Mouse (Mus musculus): ENCODE measurements around the gene Hadhb.
"Not testable (repeated sequence)": the region's sequence is repeated elsewhere in the genome, so short reads cannot be mapped to it uniquely, and the experiment has no call there.

The Hadhb gene

GRCm38 (mm10) chr5:30172931-30173692 lies 18.1 kb downstream of the Hadhb start:
- DNase-seq (ENCODE audit: low spot score), result no peak

- DNase-seq (ENCODE audit: low spot score), result peak; percentile 16
These were observed 20.8 kb downstream of the Hadhb start for GRCm38 (mm10) chr5:30175811-30176210.

- no peak for DNase-seq (ENCODE audit: low spot score)
These were observed 32.8 kb downstream of the Hadhb start for GRCm38 (mm10) chr5:30187687-30188485.

GRCm38 (mm10) chr5:30192452-30192851 lies 37.4 kb downstream of the Hadhb start:
- peak; percentile 38 for DNase-seq (ENCODE audit: low spot score)

GRCm38 (mm10) chr5:30195340-30195739 lies 40.3 kb downstream of the Hadhb start:
- DNase-seq (ENCODE audit: low spot score), result no peak

GRCm38 (mm10) chr5:30198257-30198656 lies 43.2 kb downstream of the Hadhb start:
- no peak for DNase-seq (ENCODE audit: low spot score)

GRCm38 (mm10) chr5:30201521-30201920 lies 46.5 kb downstream of the Hadhb start:
- peak; percentile 54 for DNase-seq (ENCODE audit: low spot score)

- no peak for DNase-seq (ENCODE audit: low spot score)
These were observed 47.2 kb downstream of the Hadhb start for GRCm38 (mm10) chr5:30202221-30202620.

- no peak for DNase-seq (ENCODE audit: low spot score)
These were observed 48.3 kb downstream of the Hadhb start for GRCm38 (mm10) chr5:30203216-30203885.

GRCm38 (mm10) chr5:30204441-30204840 lies 49.4 kb downstream of the Hadhb start:
- DNase-seq (ENCODE audit: low spot score), result no peak

- no peak for DNase-seq (ENCODE audit: low spot score)
These were observed 50.0 kb downstream of the Hadhb start for GRCm38 (mm10) chr5:30205034-30205433.

GRCm38 (mm10) chr5:30205493-30205892 lies 50.4 kb downstream of the Hadhb start, which contains the start of gene Adgrf3:
Gene Adgrf3 (minus strand): TSS chr5:30205722.
- no peak for DNase-seq (ENCODE audit: low spot score)

- DNase-seq (ENCODE audit: low spot score), result peak; percentile 65
These were observed 52.2 kb downstream of the Hadhb start for GRCm38 (mm10) chr5:30207276-30207675.

- DNase-seq (ENCODE audit: low spot score), result not testable (repeated sequence)
These were observed 55.7 kb downstream of the Hadhb start for GRCm38 (mm10) chr5:30210758-30211157.

- peak; percentile 78 for DNase-seq (ENCODE audit: low spot score)
These were observed 59.8 kb downstream of the Hadhb start for GRCm38 (mm10) chr5:30214889-30215288.

GRCm38 (mm10) chr5:30215970-30216369 lies 60.9 kb downstream of the Hadhb start:
- no peak for DNase-seq (ENCODE audit: low spot score)

- no peak for DNase-seq (ENCODE audit: low spot score)
These were observed 64.7 kb downstream of the Hadhb start for GRCm38 (mm10) chr5:30219715-30220114.

GRCm38 (mm10) chr5:30220666-30221065 lies 65.6 kb downstream of the Hadhb start:
- no peak for DNase-seq (ENCODE audit: low spot score)

- no peak for DNase-seq (ENCODE audit: low spot score)
These were observed 67.6 kb downstream of the Hadhb start for GRCm38 (mm10) chr5:30222681-30223080.

- no peak for DNase-seq (ENCODE audit: low spot score)
These were observed 75.9 kb downstream of the Hadhb start for GRCm38 (mm10) chr5:30230901-30231300.

GRCm38 (mm10) chr5:30231891-30232270 lies 76.8 kb downstream of the Hadhb start:
- DNase-seq (ENCODE audit: low spot score), result no peak

- DNase-seq (ENCODE audit: low spot score), result peak; percentile 98
These were observed 77.4 kb downstream of the Hadhb start, which contains the start of gene Selenoi for GRCm38 (mm10) chr5:30232271-30232971. Gene Selenoi (plus strand): TSS chr5:30232581.

Data from embryo, embryonic 10.5 days (tissue).